Mouse (Mus musculus): ENCODE measurements at regions not wholly inside any gene's neighbourhood (a gene's known extent, or its start where the extent isn't known, plus 50 kb on each side); places are given as distances from the start of the nearest gene placed in this dataset.

DNA sequence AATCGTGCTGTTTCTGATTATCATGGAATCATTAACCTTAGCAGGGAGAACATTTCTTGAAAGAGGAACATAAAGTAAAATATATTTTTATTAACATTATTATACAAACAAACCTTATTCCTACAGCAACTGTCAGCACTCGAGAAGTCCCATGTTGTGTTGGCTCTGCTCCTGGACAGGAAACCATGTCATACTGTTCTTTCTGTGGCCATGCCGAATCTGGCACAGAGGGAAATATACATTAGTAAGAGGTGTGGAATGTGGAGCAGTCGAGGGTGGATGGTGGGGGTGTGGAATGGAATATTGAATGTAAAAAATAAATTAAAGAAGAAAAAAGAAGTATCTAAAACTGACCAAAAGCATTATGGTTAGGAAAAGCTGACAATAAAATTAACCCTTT lies 342.1 kb upstream of the Pmfbp1 start:
- in situ Hi-C loops (cut with MboI, MseI) = no loop called here

DNA sequence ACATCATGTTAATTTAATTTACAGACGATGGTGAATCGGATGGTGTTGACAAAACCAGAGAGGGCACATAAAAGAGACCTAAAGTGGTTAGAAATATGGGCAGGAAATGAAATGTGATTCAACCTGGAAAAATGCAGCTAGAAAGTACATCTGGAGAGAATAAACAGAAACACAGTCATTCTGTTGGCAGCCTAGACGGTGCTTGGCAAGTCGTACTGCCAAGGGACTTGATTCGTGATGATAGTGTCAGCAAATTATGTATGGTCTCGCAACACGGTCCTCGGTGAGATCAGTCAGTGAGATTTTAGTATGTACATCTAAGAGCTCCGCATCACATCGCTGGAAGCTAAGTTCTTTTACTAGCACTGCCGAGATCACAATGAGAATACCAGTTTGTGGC lies 338.3 kb upstream of the Pmfbp1 start:
- in situ Hi-C loops (cut with MboI, MseI) = no loop called here

DNA sequence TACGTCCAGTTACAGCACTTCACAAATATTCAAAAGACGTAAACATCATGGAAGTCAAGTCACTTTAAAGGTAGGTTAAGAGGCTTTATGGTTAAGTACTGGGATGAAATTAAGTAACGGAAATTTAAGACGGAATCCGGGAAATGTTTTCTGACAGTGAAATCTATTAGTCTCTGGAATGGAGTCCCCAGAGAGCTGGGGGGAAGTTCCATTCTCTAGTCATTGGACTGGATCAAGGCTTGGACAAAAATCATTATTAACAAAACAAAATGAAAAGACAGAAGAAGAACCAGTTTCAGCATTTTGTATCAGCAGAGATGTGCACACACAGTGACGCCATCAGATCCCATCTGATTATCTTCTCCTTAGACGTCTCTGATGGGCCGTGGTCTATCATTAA lies 337.8 kb upstream of the Pmfbp1 start:
- in situ Hi-C loops (cut with MboI, MseI) = no loop called here

DNA sequence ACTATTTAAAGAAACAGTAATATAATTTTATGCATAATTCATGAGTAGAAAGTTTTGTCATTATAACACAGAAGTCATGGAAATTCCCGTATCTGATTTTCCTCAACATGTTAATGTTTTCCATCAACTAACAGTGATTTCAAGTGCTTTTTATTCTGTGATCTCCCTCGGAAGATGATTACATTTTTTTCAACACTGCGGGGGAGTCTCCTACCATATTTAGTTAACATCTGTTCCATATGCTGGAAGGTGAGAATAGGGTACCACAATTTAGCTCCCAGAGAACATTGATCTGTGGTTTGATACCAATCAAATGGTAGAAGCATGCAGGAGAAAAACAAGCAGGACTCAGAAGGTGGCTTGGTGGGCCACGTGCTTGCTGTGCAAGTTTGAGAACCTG lies 321.1 kb upstream of the Pmfbp1 start:
- in situ Hi-C loops (cut with MboI, MseI) = no loop called here

DNA sequence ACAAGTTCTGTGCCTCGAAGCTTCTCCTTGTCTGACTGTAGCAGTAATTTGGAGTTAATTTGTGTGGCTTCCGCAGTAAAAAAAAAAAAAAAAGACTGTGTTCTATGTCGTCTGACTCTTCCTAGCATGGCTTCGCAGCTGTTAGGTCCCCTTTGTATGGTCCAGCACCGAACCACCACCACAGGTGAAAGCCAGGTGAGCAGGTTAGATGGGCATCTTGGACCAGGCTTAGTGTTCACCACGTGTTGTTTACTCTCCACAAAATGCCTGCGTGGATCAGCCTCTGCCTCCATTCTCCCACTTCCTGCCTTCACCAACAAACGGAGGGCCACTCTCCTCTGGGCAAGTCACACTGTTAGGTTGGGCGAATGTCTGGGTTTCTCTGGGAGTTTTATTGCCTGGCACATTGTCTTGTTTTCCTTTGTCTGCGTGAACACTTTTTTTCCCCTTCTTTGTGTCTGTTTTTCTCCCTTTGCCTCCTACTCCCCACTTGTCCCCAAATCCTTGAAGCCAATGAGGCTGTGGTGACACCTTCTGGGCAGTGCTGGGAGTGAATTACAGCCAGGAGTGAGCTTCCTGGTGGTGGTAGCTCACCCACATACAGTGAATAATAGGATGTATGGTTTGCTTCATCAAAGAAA lies 308.1 kb upstream of the Pmfbp1 start:
- in situ Hi-C loops (cut with MboI, MseI) = no loop called here

DNA sequence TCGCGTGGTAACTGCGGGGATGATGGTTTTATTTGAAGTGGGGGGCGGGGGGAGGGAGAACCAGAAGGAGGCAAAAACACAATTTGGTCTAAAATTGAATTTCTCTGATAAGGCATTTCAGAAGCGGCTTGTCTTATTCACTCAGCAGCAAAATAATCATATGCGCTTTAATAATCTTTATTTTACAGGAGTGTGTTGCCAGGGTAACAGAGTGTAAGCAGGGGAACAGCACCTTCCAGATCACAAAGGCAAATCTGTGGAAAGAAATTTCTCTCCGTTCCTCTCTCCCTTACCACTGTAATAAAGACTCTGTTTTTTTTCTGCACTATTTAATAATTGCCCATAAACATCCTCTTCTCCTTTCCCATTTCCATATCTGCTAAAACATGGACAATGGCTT lies 306.2 kb upstream of the Pmfbp1 start:
- in situ Hi-C loops (cut with MboI, MseI) = no loop called here

DNA sequence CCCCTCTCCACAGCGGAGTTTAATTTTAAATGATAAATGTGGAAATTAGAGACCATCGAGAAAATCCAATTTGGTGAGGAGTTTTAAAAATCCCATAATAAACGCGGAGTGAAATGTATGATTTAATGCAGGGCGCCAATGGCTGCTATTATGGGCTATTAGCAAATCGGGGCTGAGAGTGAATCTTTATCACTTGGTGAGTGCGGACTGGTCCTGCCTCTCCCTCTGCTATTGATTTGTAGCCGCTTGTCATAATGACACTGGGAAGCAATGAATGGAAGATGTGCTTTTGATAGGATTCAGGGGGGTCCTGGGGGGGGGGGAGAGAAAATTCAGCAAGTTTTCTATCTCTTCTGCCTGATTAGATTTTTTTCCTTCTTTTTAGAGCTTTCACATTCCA lies 279.6 kb upstream of the Pmfbp1 start:
- in situ Hi-C loops (cut with MboI, MseI) = no loop called here

DNA sequence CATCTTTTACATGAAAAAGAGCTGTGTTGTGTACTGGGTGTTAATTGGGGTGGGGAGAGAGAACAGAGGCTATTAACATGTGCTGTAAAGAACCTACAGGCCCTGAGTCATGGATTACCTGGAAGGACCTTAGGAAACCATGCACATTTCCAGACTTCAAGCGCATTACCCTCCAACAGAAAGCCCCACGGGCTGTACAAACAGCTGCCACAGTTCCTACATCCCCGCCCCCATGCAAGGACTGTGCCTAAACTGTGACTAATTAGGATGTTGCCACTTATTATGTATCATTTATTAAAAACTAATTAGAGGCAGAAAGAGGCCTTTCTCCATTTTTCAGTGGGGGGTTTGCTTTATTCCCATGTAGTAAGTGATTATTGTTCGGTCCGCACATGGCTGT lies 277.5 kb upstream of the Pmfbp1 start:
- in situ Hi-C loops (cut with MboI, MseI) = no loop called here

DNA sequence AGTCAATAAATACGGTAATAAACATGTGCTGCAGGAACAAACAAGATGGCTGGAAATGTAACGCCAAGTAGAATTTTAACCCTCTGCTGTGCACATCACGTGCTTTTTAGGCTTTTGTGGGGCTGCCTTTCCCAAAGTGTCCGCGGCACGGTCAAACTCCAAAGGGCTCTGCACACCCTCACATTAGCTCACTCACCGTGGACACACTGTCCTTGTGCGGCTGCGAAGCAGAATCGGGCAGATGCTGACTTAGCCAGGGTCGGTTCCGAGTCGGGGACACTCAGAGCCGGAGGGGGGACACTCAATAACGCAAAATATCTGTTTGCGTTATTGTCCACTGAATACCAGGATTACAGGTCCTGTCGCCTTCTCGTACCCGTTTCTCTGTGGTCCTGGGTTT lies 276.5 kb upstream of the Pmfbp1 start:
- in situ Hi-C loops (cut with MboI, MseI) = no loop called here

DNA sequence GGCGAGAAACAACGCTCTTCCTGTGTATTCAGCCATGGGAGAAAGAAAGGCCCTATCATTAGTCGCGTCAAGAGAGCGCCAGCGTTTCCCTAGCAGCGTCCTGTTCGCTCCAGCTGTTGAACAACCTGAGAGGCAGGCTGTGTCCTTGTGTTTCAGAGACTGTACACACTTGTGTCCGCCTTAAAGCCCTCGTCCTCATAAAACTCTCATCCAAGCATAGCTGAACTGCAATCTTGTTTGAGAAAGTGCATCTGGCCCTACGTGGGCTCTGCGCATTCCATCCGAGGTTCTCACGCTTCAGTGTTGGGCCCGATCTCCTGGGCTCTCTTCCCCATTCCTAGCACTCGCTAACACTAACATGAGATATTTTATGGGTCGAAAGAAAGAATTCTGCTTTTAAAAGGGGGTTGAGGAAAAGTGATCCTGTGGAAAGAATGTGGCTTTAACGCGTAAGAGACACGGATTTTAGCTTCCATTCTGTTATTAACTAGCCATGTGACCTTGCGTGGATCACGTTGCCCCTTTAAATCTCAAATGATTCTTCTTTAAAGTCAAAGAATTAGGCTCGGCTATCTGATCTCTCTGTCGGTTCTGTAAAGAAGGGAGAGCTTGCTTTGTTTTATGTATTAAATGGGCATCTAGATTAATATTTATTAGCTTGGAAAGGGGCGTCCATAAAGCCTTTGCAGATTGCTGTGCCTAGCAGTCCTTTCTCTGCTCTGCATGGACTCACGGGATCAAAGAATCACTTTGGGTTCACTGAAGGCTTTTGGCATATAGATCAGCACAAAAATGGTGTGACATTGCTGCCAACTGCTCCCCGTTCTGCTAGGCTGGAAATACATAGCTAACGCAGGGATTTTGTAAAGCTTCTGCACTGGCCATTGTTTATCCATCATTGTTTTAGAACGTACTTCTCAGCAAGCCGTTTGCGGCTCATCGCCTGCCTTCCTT lies 261.3 kb upstream of the Pmfbp1 start:
- in situ Hi-C loops (cut with MboI, MseI) = no loop called here

DNA sequence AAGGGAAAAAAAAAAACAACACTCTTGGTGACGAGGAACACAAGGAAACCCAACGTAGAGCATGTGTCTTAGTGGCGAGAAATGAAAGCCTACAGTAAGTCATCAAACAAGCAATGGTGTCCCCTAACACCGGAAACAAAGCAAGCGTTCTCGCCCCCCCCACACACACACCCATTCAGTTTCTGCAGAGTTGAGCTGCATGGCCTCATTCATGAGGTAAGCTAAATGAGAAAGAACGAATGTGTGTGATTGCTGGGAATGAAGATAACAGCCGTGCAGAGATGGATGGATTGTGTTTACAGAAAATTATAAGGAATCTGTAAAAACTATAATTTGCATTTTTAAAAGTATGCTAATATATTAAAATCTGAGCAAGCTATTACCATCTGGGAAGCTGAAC lies 248.3 kb upstream of the Pmfbp1 start:
- in situ Hi-C loops (cut with MboI, MseI) = no loop called here

DNA sequence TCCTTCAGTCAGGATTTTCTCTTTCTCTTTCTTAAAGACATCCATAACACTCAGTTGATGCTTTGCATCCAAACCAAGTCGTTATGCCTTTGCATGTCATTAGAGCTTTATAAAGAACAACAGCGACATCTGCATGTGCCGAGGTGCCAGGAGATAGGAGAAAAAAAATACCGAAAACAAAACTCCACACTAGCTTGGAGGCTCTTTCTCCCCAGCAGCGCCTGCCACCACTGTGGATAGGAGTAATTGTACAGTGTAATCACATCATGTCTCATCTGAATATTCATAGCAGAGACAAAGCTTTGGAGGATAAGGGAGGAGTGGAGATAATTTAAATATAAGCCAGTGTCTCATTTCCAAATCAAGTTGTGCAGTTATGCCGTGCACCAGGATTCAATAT lies 246.0 kb upstream of the Pmfbp1 start:
- in situ Hi-C loops (cut with MboI, MseI) = no loop called here

DNA sequence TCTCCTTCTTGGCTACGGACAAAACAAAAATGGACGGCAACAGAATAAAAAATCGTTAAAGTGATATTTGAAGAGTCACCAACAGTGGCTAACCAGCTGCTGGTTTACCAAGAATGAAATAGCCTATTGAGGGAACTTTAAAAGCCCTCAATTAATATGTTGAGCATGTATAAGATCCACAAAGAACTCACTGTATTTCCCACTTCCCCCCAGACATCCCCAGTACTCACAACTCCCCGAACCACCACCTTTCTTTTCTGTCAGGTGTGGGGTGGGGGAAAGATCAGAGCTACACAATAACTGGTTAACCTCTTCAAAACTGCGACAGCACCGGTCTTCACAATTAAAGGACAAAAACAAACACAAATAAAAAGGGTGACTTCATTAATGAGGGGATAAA lies 245.5 kb upstream of the Pmfbp1 start:
- in situ Hi-C loops (cut with MboI, MseI) = no loop called here

DNA sequence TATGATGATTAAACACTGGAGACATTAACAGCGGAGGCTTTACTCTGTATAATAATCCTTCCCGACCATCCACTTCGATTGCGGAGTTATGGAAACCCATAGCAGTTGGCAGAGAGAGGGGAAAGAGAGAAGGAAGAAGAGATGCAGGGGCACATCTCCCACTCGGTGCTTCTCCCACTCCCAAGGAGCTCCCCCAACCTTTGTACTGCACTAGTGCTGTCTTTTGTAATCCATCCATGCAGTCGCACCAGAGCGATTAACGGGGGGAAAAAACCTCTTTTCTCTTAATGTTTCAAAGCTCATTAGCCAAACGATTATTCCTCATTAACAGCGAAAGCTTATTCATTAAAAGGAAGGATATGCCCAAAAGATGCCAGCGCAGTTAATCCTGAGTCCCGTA lies 244.6 kb upstream of the Pmfbp1 start:
- in situ Hi-C loops (cut with MboI, MseI) = no loop called here

DNA sequence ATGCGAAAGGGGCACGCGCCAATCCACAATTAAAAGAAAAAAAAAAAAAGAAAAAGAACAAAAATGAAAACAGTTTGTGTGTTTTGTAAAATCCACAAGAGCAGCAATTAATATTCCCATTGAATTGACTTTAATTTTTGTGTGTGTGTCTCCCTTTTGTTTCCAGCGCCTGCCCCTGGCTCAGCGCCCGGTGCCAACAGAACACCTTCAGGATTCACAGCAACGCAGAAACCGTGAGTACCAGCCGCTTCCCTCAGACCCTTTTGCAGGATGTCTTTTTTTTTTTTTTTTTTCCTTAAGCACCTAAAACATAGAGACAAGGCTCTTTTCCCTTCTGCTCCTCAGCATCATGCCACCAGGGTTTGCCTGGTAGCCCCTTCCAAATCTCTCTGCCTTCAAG lies 244.1 kb upstream of the Pmfbp1 start:
- in situ Hi-C loops (cut with MboI, MseI) = no loop called here

DNA sequence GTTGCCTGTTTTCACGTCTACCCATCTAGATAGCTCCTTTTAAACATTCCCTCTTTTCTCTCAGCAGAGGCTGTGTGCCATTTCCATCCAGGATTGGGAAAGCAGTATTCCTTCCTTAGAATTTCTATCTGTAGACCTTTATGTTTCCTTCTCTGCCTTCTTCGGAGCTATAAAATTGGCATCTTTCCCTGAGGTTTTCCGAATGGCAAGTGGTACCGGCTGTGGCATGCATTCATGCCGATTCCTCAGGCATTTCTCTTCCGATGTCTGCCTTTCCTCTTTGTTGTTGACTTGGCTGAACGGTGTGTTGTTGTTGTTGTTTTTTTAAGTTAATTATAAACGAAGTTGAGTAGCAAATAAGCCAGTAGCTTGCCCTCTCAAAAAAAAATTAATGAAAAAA lies 243.3 kb upstream of the Pmfbp1 start:
- in situ Hi-C loops (cut with MboI, MseI) = no loop called here

DNA sequence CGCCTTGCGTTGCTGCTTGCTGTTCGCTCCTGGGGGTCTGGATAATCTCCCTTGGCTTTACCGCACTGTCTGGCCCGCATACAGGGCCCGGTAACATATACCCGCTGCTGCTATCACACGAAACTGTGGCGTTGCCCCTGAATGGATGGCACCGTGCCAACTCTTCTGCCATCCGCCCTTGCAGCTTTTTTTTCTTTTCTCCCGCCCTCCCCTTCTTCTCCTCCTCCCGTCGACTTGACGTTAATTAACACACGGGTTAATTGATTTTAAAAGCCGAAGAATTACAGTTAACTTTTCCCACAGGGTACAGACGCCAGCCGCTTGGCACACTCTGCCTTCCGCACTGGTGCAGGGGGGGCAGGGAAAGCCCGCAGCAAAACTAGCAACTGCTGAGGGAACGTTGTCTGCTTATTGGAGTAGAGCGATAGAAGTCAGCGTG lies 242.4 kb upstream of the Pmfbp1 start:
- in situ Hi-C loops (cut with MboI, MseI) = no loop called here

DNA sequence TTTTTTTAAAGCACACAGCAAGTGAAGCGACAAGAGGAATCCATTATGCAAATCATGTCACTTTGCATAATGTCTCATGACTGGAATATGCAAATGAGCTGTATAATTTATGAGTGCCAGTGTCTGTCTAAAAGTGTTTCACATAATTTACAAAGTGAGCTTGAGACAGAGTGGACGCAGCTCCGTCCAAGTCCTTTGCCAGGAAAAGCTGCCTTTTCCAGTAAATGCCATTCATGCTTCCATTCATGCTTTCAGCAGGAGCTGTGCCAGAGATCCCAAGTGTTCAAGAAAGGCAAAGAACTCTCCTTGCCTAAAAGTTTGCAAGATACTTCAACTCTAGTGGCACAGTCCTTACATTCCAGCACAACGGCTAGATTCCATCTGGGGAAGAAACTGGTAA lies 241.4 kb upstream of the Pmfbp1 start:
- in situ Hi-C loops (cut with MboI, MseI) = no loop called here

DNA sequence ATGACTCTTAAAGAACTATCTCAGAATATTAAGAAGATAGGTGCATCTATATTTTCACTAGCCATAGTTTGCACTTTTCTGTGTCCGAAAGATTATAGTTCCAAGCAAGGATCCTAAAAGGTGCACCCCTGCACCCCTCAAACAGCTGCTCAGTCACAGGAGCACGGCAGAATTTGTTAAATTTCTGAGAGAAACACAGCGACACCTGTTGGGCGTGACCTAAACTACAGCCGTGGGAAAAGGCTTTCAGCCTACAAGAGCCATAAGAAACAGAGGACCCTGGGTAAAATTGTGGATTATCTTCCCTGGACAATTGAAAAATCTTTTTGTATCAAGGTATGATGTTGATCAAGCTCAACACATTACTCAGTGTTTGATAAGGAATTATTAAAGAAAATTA lies 214.7 kb upstream of the Pmfbp1 start:
- in situ Hi-C loops (cut with MboI, MseI) = no loop called here

DNA sequence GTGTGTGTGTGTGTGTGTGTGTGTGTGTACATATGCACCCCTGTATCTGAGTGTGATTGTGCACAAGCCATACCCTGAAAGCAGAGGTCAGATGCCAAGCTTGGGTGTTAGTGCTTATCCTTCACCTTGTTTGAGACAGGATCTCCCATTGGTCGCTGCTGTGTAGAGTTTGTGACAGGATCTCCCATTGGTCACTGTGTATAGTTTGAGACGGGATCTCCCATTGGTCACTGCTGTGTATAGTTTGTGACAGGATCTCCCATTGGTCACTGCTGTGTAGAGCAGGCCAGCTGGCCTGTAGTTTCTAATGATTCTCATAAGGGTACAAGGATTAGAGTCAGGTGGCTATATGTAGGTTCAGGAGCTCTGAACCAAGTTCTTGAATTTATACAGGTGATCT lies 213.3 kb upstream of the Pmfbp1 start:
- in situ Hi-C loops (cut with MboI, MseI) = no loop called here

DNA sequence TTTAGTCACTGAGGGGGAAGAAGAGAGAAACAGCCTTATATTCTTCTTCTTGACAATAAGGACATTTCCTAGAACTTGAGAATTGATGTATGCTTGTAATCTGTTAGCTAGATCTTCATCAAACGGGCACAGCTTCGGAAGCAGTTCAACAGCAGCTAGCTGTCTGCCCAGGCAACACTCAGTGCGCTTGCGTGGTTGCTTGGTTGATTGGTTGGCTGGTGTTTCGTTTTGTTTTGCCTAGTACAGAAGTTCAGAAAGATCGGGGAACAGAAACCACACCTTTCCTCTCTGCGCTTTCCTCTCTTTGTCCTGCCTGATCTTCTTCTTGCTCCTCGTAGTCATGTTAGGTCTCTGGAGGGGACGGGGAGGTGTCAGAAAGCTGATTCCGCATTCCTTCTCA lies 212.2 kb upstream of the Pmfbp1 start:
- in situ Hi-C loops (cut with MboI, MseI) = no loop called here

DNA sequence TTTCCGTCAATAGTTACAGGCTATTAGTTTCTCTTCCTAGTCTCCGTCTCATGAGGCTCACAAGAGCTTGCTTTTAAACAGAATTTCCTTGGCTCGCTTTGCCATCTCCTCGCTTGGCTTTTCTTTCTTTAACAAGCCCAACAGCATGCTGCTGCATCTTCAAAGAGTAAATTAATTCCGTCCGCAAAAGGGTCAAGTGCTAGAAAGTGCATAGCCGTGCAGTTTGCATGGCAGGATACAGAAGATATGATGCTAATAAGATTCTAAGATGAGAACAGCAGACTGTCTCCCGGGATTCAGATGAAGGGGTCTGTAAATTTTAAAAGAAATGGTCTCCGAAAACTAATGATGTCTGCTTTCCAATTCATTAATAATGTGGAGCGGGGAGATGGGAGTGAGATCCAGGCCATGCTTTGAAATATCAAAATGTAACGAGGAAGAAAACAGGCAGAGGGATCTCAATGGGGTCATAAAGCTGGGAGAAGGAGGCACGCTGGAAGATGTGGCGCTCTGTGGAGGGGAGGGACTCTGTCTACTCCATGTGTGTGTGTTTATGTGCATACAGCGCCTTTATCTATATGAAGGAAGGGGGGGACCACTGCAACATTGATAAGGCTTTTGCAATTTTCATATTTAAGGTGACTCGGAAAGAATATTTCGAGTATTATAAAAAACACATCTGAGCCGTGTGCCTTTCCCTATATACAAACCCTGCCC lies 183.0 kb upstream of the Pmfbp1 start:
- in situ Hi-C loops (cut with MboI, MseI) = no loop called here

Data from T-helper 2 cell (primary cell).